Mouse (Mus musculus) heart, postnatal 0 days (tissue): ENCODE data around the gene Rhbg.

ENCODE experiments used
- CTCF ChIP-seq: IDR thresholded peaks from 2 replicates; pipeline ENCODE4 v1.5.1; 2016; ENCODE audit warnings: antibody characterized with exemption, control low read depth, low read depth
- EP300 ChIP-seq: IDR thresholded peaks from 2 replicates; pipeline ENCODE4 v1.6.1; 2016; ENCODE audit warnings: antibody characterized with exemption, low read depth

- TF ChIP-seq CTCF (no peak), EP300 (no peak)
These were observed 36.8 kb downstream of the Rhbg start for GRCm38 (mm10) chr3:88217679-88218078.
